ENCODE assay signal across 8 mouse cellular contexts in the genomic region with DNA sequence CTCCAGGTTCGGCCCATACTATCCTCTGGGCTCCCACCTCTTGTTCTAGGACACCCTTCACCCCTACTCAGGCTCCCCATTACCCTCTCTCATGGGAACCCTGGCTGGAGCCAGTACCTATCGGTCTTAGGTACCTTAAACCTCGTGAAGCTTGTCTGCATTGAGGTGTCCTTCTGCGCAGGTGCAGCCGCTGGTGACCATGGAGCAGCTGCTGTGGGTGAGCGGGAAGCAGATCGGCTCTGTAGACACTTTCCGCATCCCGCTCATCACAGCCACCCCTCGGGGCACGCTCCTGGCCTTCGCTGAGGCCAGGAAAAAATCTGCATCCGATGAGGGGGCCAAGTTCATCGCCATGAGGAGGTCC. TPM values are rescaled to one million over a fixed set of nuclear protein-coding genes. Genes with fewer than 3 reads are reported as not detected.
DNase-seq lines count a peak whose midpoint lies in the region; ATAC-seq and TF ChIP-seq lines count a peak whose summit lies in the region.

No protein-coding gene starts in this region.

- H3K4me1 ChIP-seq in bone marrow, adult 2 months (ENCODE audit: control insufficient read depth, insufficient read depth, low read length): peaks cover 7% of the 10 kb centered on the region; the same call in 1 of the 2 replicates
- H3K4me1 ChIP-seq in forebrain, embryonic 13.5 days: peaks cover 9% of the 10 kb centered on the region
- peaks cover 15% of the 10 kb centered on the region; the same call in 1 of the 2 replicates for H3K4me1 ChIP-seq in kidney, postnatal 0 days (replicated peaks; ENCODE audit: insufficient read depth, low read length)
- 0 out of 2 replicates have a peak, but pooled peaks cover 3% of the 10 kb centered on the region for H3K4me1 ChIP-seq in midbrain, postnatal 0 days (ENCODE audit: insufficient read depth, low read length)

- no peaks in the 10 kb centered on the region for H3K9me3 ChIP-seq in forebrain, embryonic 13.5 days (replicated peaks)
- no peaks in the 10 kb centered on the region for H3K9me3 ChIP-seq in kidney, postnatal 0 days (replicated peaks; ENCODE audit: low read length)
- no peaks in the 10 kb centered on the region for H3K9me3 ChIP-seq in midbrain, postnatal 0 days (ENCODE audit: low read length)

- H3K4me3 ChIP-seq in left cerebral cortex, adult 2 months: peak overlapping the region; percentile 75
- H3K4me3 ChIP-seq in bone marrow, adult 2 months (replicated peaks; ENCODE audit: control insufficient read depth, low read depth, low read length): peak overlapping the region; percentile 89
- peak overlapping the region; percentile 80 for H3K4me3 ChIP-seq in forebrain, embryonic 13.5 days
- peak overlapping the region; percentile 64 for H3K4me3 ChIP-seq in kidney, postnatal 0 days (replicated peaks; ENCODE audit: low read depth, low read length)
- H3K4me3 ChIP-seq in midbrain, postnatal 0 days (ENCODE audit: low read depth, low read length): peak overlapping the region; percentile 66

- DNase-seq in left cerebral cortex, adult 2 months (ENCODE audit: extremely low spot score in 1 of 2, low spot score in 2 of 2): peak; percentile 39 to 44
- DNase-seq in left cerebral cortex, postnatal 4 days: no peak
- no peak for DNase-seq in kidney, postnatal 0 days (ENCODE audit: low spot score)
- peak; percentile 50 for DNase-seq in midbrain, postnatal 0 days (ENCODE audit: low spot score)
- peak; percentile 35 to 50 for DNase-seq in thymus, postnatal 10 days (ENCODE audit: low spot score in 2 of 2)
- no peak for DNase-seq in gastrocnemius, postnatal 4 days (ENCODE audit: low spot score in 2 of 2)

- intact Hi-C loops in left cerebral cortex, adult 2 months (cut with DNase I): loop anchor here (2.0 kb wide), 2 partner anchors 19 to 33 kb away; a partner anchor contains a TSS
- intact Hi-C loops in left cerebral cortex, postnatal 4 days (cut with DNase I): loop anchor here (2.0 kb wide), 1 partner anchor 71 kb away; no protein-coding TSS in a partner anchor

- H3K27ac ChIP-seq in left cerebral cortex, adult 2 months: peak overlapping the region; percentile 90
- H3K27ac ChIP-seq in bone marrow, adult 2 months (ENCODE audit: control insufficient read depth, insufficient read depth, low read depth, low read length, poor library complexity): peak overlapping the region; percentile 57
- no peak overlapping the region for H3K27ac ChIP-seq in forebrain, embryonic 13.5 days
- H3K27ac ChIP-seq in kidney, postnatal 0 days: peak overlapping the region; percentile 63
- peak overlapping the region; percentile 69 for H3K27ac ChIP-seq in midbrain, postnatal 0 days (ENCODE audit: low read depth, low read length)

- 5% methylated on average over 14 of the region's 14 CpGs for WGBS in bone marrow, adult 2 months
- WGBS in forebrain, embryonic 13.5 days: 13% methylated on average over 14 of the region's 14 CpGs
- WGBS in kidney, postnatal 0 days: 14% methylated on average over 14 of the region's 14 CpGs
- WGBS in midbrain, postnatal 0 days: 10% methylated on average over 14 of the region's 14 CpGs

- no peaks in the 10 kb centered on the region for H3K27me3 ChIP-seq in forebrain, embryonic 13.5 days
- H3K27me3 ChIP-seq in kidney, postnatal 0 days (ENCODE audit: insufficient read depth, low read length): no peaks in the 10 kb centered on the region
- H3K27me3 ChIP-seq in midbrain, postnatal 0 days (ENCODE audit: insufficient read depth, low read length): no peaks in the 10 kb centered on the region

- TF ChIP-seq POLR2A in bone marrow, adult 2 months (IDR thresholded peaks at IDR 0.05; ENCODE audit: borderline replicate concordance, control insufficient read depth, low read depth, low read length): no peak

- ATAC-seq in forebrain, embryonic 13.5 days: no peak; the same call in 1 of the 2 replicates
- peak; percentile 5; the same call in 1 of the 2 replicates for ATAC-seq in kidney, postnatal 0 days (replicated peaks; ENCODE audit: low FRiP score, low read depth)
- peak; percentile 28 for ATAC-seq in midbrain, postnatal 0 days (ENCODE audit: low FRiP score)

- H3K9ac ChIP-seq in forebrain, embryonic 13.5 days: peak overlapping the region; percentile 90
- H3K9ac ChIP-seq in kidney, postnatal 0 days (ENCODE audit: low read depth, low read length): peak overlapping the region; percentile 73
- H3K9ac ChIP-seq in midbrain, postnatal 0 days (replicated peaks; ENCODE audit: low read length, poor library complexity, severe bottlenecking): peak overlapping the region; percentile 81

- H3K4me2 ChIP-seq in forebrain, embryonic 13.5 days: peak overlapping the region; percentile 98
- H3K4me2 ChIP-seq in kidney, postnatal 0 days (ENCODE audit: low read length): peak overlapping the region; percentile 97
- H3K4me2 ChIP-seq in midbrain, postnatal 0 days (ENCODE audit: low read depth, low read length, poor library complexity, severe bottlenecking): peak overlapping the region; percentile 94

- H3K36me3 ChIP-seq in forebrain, embryonic 13.5 days (ENCODE audit: poor library complexity, severe bottlenecking): peaks cover 20% of the 10 kb centered on the region; the same call in 1 of the 2 replicates
- peaks cover 4% of the 10 kb centered on the region; the same call in 1 of the 2 replicates for H3K36me3 ChIP-seq in kidney, postnatal 0 days (ENCODE audit: insufficient read depth, low read length)
- H3K36me3 ChIP-seq in midbrain, postnatal 0 days (ENCODE audit: insufficient read depth, low read length): peaks cover 16% of the 10 kb centered on the region

- no peak for TF ChIP-seq CTCF in left cerebral cortex, adult 2 months (IDR thresholded peaks at IDR 0.05)
- TF ChIP-seq CTCF in bone marrow, adult 2 months (IDR thresholded peaks at IDR 0.05; ENCODE audit: control insufficient read depth, insufficient read depth, low read length): no peak
- no peak for TF ChIP-seq CTCF in kidney, postnatal 0 days (IDR thresholded peaks at IDR 0.05; ENCODE audit: low read depth)
- no peak for TF ChIP-seq CTCF in midbrain, postnatal 0 days (IDR thresholded peaks at IDR 0.05)

RNA-seq across cellular contexts. Expression of a gene that starts 0.7 kb away (rescaled TPM):
- 10 to 100 TPM; 41.6 to 47.3 TPM for total RNA-seq in left cerebral cortex, adult 2 months (2021)
- total RNA-seq in left cerebral cortex, postnatal 4 days (2021): 10 to 100 TPM; 18.8 to 19.1 TPM
- polyA plus RNA-seq in bone marrow, adult 2 months (2011; ENCODE audit: insufficient read depth, insufficient read length, low replicate concordance, missing spikeins): 18.1 and 33.6 TPM in 2 replicates
- 18.0 and 18.7 TPM in 2 replicates for polyA plus RNA-seq in forebrain, embryonic 13.5 days (2015; fragmentation: Nextera tagmentation; extraction: Ambion mirVana)
- 92.0 and 101 TPM in 2 replicates for polyA plus RNA-seq in kidney, postnatal 0 days (2015; fragmentation: Nextera tagmentation; extraction: Ambion mirVana)
- 43.3 and 96.3 TPM in 2 replicates for total RNA-seq in midbrain, postnatal 0 days (2014; rRNA removed)
- 42.7 and 47.3 TPM in 2 replicates for polyA plus RNA-seq in midbrain, postnatal 0 days (2015; fragmentation: Nextera tagmentation; extraction: Ambion mirVana)
- total RNA-seq in gastrocnemius, postnatal 4 days (2021): 10 to 100 TPM; 10.8 to 10.9 TPM

RNA-seq across cellular contexts. Expression of a gene that starts 17.5 kb away (rescaled TPM):
- under 1 TPM; 0.45 to 0.79 TPM for total RNA-seq in left cerebral cortex, adult 2 months (2021)
- total RNA-seq in left cerebral cortex, postnatal 4 days (2021): under 1 TPM in 1 of 2 experiments, not detected in 1; 0.20 TPM
- 1.3 TPM in 1 of 2 replicates, not detected in the other for polyA plus RNA-seq in bone marrow, adult 2 months (2011; ENCODE audit: insufficient read depth, insufficient read length, low replicate concordance, missing spikeins)
- polyA plus RNA-seq in forebrain, embryonic 13.5 days (2015; fragmentation: Nextera tagmentation; extraction: Ambion mirVana): not detected in 2 replicates
- 24.2 and 27.3 TPM in 2 replicates for polyA plus RNA-seq in kidney, postnatal 0 days (2015; fragmentation: Nextera tagmentation; extraction: Ambion mirVana)
- 0.49 TPM in 1 of 2 replicates, not detected in the other for total RNA-seq in midbrain, postnatal 0 days (2014; rRNA removed)
- 0.11 TPM in 1 of 2 replicates, not detected in the other for polyA plus RNA-seq in midbrain, postnatal 0 days (2015; fragmentation: Nextera tagmentation; extraction: Ambion mirVana)
- total RNA-seq in gastrocnemius, postnatal 4 days (2021): not detected

RNA-seq across cellular contexts. Expression of a gene that starts 27.3 kb away (rescaled TPM):
- total RNA-seq in left cerebral cortex, adult 2 months (2021): 10 to 100 TPM; 18.8 to 22.1 TPM
- 1 to 10 TPM; 1.6 to 2.3 TPM for total RNA-seq in left cerebral cortex, postnatal 4 days (2021)
- 1.3 and 5.5 TPM in 2 replicates for polyA plus RNA-seq in bone marrow, adult 2 months (2011; ENCODE audit: insufficient read depth, insufficient read length, low replicate concordance, missing spikeins)
- polyA plus RNA-seq in forebrain, embryonic 13.5 days (2015; fragmentation: Nextera tagmentation; extraction: Ambion mirVana): 0.10 and 0.12 TPM in 2 replicates
- 2.2 and 2.6 TPM in 2 replicates for polyA plus RNA-seq in kidney, postnatal 0 days (2015; fragmentation: Nextera tagmentation; extraction: Ambion mirVana)
- total RNA-seq in midbrain, postnatal 0 days (2014; rRNA removed): 16.8 and 18.2 TPM in 2 replicates
- polyA plus RNA-seq in midbrain, postnatal 0 days (2015; fragmentation: Nextera tagmentation; extraction: Ambion mirVana): 0.47 and 0.79 TPM in 2 replicates
- 1 to 10 TPM; 3.7 to 4.0 TPM for total RNA-seq in gastrocnemius, postnatal 4 days (2021)

RNA-seq across cellular contexts. Expression of a gene that starts 33.4 kb away (rescaled TPM):
- 100 to 1,000 TPM; 175 to 184 TPM for total RNA-seq in left cerebral cortex, adult 2 months (2021)
- 100 to 1,000 TPM; 232 to 251 TPM for total RNA-seq in left cerebral cortex, postnatal 4 days (2021)
- 60.6 and 104 TPM in 2 replicates for polyA plus RNA-seq in bone marrow, adult 2 months (2011; ENCODE audit: insufficient read depth, insufficient read length, low replicate concordance, missing spikeins)
- 97.9 and 107 TPM in 2 replicates for polyA plus RNA-seq in forebrain, embryonic 13.5 days (2015; fragmentation: Nextera tagmentation; extraction: Ambion mirVana)
- polyA plus RNA-seq in kidney, postnatal 0 days (2015; fragmentation: Nextera tagmentation; extraction: Ambion mirVana): 44.1 and 49.1 TPM in 2 replicates
- total RNA-seq in midbrain, postnatal 0 days (2014; rRNA removed): 312 and 375 TPM in 2 replicates
- polyA plus RNA-seq in midbrain, postnatal 0 days (2015; fragmentation: Nextera tagmentation; extraction: Ambion mirVana): 58.8 and 69.0 TPM in 2 replicates
- 10 to 100 TPM; 80.0 to 84.2 TPM for total RNA-seq in gastrocnemius, postnatal 4 days (2021)

RNA-seq across cellular contexts. Expression of a gene that starts 33.7 kb away (rescaled TPM):
- total RNA-seq in left cerebral cortex, adult 2 months (2021): 1 to 10 TPM; 2.1 to 2.2 TPM
- total RNA-seq in left cerebral cortex, postnatal 4 days (2021): 1 to 10 TPM; 2.1 to 3.2 TPM
- 3.7 and 5.9 TPM in 2 replicates for polyA plus RNA-seq in bone marrow, adult 2 months (2011; ENCODE audit: insufficient read depth, insufficient read length, low replicate concordance, missing spikeins)
- polyA plus RNA-seq in forebrain, embryonic 13.5 days (2015; fragmentation: Nextera tagmentation; extraction: Ambion mirVana): 0.74 and 1.4 TPM in 2 replicates
- 7.0 and 7.4 TPM in 2 replicates for polyA plus RNA-seq in kidney, postnatal 0 days (2015; fragmentation: Nextera tagmentation; extraction: Ambion mirVana)
- total RNA-seq in midbrain, postnatal 0 days (2014; rRNA removed): 2.9 and 3.1 TPM in 2 replicates
- 6.0 and 7.0 TPM in 2 replicates for polyA plus RNA-seq in midbrain, postnatal 0 days (2015; fragmentation: Nextera tagmentation; extraction: Ambion mirVana)
- 1 to 10 TPM; 5.3 to 8.7 TPM for total RNA-seq in gastrocnemius, postnatal 4 days (2021)

Comparison
In these comparisons a context has a peak if more than half of its experiments do, and no peak if none do; other contexts are left out.
1. DNase-seq: peak in left cerebral cortex, adult 2 months (2 of 2), midbrain, postnatal 0 days (single experiment) and thymus, postnatal 10 days (2 of 2); none in left cerebral cortex, postnatal 4 days (single experiment), kidney, postnatal 0 days (single experiment) and gastrocnemius, postnatal 4 days (0 of 2).
2. Peak in every context shown above with its lines, with median percentiles within 50 percentile points of each other: H3K4me3 ChIP-seq, H3K4me2 ChIP-seq and H3K9ac ChIP-seq.